Mouse (Mus musculus): ENCODE results near the gene Kdm4b. TPM values are rescaled to one million over a fixed set of nuclear protein-coding genes. Genes with fewer than 3 reads are reported as not detected.

Kdm4b gene
- total and polyA plus RNA-seq, 3 experiments = 9.1 to 27.5 TPM; not detected in 1

- TF ChIP-seq USF1 (IDR thresholded peaks at IDR 0.05; ENCODE audit: low read depth, low read length) (peak; percentile 71), GATA1 (IDR thresholded peaks at IDR 0.05; ENCODE audit: low read depth, low read length) (no peak), CHD2 (IDR thresholded peaks at IDR 0.05; ENCODE audit: low read length) (no peak), NELFE (IDR thresholded peaks at IDR 0.05; ENCODE audit: low read depth, low read length) (no peak)
These were observed 31.3 kb downstream of the Kdm4b start (continued) for GRCm38 (mm10) chr17:56356921-56357885.

DNA sequence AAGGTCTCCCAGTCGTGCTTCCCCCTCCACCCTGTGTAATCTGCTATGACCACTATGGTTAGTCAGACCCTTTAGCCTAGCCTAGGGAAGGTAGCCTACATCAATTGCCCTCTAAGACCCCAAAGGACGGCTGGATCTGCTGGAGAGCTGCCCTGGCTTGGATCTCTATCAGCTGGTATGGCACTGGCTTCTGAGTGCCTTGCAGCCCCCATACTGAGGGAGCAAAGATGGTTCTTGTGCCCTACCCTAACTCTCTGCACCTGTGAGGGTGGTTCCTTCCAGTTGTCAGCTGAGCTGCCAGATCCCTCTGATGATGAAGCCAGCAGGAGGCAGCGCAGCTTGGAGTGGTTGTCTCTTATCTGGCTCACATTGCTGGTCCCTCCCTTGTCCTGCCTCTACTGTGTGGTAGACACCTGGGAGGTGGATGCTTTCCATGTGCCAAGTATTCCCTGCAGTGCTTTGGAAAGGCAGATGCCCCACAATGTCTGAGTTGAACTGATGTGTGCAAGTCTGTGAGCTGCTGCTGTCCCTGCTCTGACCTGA lies 33.4 kb downstream of the Kdm4b start:
- TF ChIP-seq SMC3 (IDR thresholded peaks at IDR 0.05; ENCODE audit: low read depth, low read length) (peak; percentile 36), CHD2 (IDR thresholded peaks at IDR 0.05; ENCODE audit: low read length) (no peak), CTCF (IDR thresholded peaks at IDR 0.05 in 2 of 3, conservative IDR thresholded peaks at IDR 0.05 in 1 of 3; ENCODE audit: control insufficient read depth in 1 of 3, insufficient read depth in 1 of 3, low read depth in 2 of 3, low read length in 3 of 3, poor library complexity in 1 of 3, severe bottlenecking in 1 of 3) (peak in 2 of 3 experiments; percentile 34; a peak in 3 of 6 replicates)
- Histone ChIP-seq H3K79me2 (ENCODE audit: control insufficient read depth, insufficient read depth, low read length, poor library complexity) (no peaks in the 10 kb centered on the region), H3K27ac (ENCODE audit: control insufficient read depth, low read depth, low read length) (no peak overlapping the region), H3K9ac (ENCODE audit: control insufficient read depth, low read depth, low read length, poor library complexity, severe bottlenecking) (no peak overlapping the region), H3K4me3 (ENCODE audit: control insufficient read depth in 1 of 2, insufficient read depth in 1 of 2, low read depth in 2 of 2, low read length in 2 of 2) (no peak overlapping the region), H3K36me3 (ENCODE audit: control insufficient read depth in 1 of 2, insufficient read depth in 2 of 2, low read length in 2 of 2) (no peaks in the 10 kb centered on the region), H3K9me3 (replicated peaks; ENCODE audit: insufficient read depth, low read length) (no peaks in the 10 kb centered on the region), H3K4me1 (ENCODE audit: control insufficient read depth in 1 of 2, insufficient read depth in 2 of 2, low read length in 2 of 2) (no peaks in the 10 kb centered on the region), H3K27me3 (ENCODE audit: control insufficient read depth in 1 of 2, insufficient read depth in 2 of 2, low read length in 2 of 2) (no peaks in the 10 kb centered on the region)
- no peak for DNase-seq (ENCODE audit: low read depth, low spot score)

DNA sequence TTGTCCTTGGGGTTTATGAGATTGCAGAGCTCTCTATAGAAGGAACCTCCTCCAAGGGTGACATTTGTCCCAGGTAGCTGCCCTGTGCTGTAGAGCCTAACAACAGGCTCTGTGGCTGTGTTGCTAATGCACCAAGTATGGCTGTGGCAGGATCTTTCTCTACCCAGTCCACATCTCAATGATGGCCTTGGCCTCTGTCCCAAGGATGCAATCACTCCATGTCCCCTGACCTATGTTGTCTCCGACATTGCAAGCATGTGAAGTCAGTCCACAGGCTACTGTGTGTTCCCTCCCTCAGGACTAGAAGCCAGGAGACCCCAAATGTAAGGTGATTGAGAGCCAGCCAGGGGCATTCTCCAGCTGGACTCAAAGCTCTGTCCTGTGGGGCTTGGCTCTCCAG lies 34.0 kb downstream of the Kdm4b start:
- Histone ChIP-seq H3K27me3 (ENCODE audit: control insufficient read depth in 1 of 2, insufficient read depth in 2 of 2, low read length in 2 of 2) (no peaks in the 10 kb centered on the region), H3K27ac (ENCODE audit: control insufficient read depth, low read depth, low read length) (no peak overlapping the region), H3K9me3 (replicated peaks; ENCODE audit: insufficient read depth, low read length) (no peaks in the 10 kb centered on the region), H3K4me1 (ENCODE audit: control insufficient read depth in 1 of 2, insufficient read depth in 2 of 2, low read length in 2 of 2) (no peaks in the 10 kb centered on the region), H3K4me3 (ENCODE audit: control insufficient read depth in 1 of 2, insufficient read depth in 1 of 2, low read depth in 2 of 2, low read length in 2 of 2) (no peak overlapping the region), H3K36me3 (ENCODE audit: control insufficient read depth in 1 of 2, insufficient read depth in 2 of 2, low read length in 2 of 2) (no peaks in the 10 kb centered on the region), H3K9ac (ENCODE audit: control insufficient read depth, low read depth, low read length, poor library complexity, severe bottlenecking) (no peak overlapping the region), H3K79me2 (ENCODE audit: control insufficient read depth, insufficient read depth, low read length, poor library complexity) (no peaks in the 10 kb centered on the region)
- TF ChIP-seq ZC3H11A (IDR thresholded peaks at IDR 0.05; ENCODE audit: low read depth, low read length) (no peak), MAZ (IDR thresholded peaks at IDR 0.05; ENCODE audit: low read depth, low read length) (no peak), RCOR1 (IDR thresholded peaks at IDR 0.05; ENCODE audit: low read depth, low read length) (no peak), TCF12 (IDR thresholded peaks at IDR 0.05; ENCODE audit: low read depth, low read length) (no peak)
- DNase-seq (ENCODE audit: low read depth, low spot score) = no peak

DNA sequence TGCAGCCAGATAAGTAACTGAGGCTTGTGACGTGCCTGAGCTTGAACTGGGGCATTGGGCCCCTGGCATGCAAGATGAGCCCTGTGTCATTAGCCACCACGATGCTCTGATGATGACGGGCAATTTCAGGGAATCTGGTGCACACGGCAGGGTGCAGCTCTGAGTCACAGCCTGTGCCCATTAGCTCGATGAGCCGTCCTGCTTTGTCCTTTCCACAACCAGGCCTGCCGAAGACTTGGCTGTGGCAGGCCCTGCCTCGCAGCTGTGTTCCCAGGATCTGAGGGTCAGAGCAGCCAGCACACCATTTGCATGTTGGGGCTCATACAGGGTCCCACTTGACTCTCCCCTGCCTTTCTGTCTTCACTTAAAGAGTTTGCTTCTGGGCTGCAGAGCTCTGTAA lies 34.6 kb downstream of the Kdm4b start:
- H3K4me1 ChIP-seq (ENCODE audit: control insufficient read depth in 1 of 2, insufficient read depth in 2 of 2, low read length in 2 of 2) = no peaks in the 10 kb centered on the region
- H3K36me3 ChIP-seq (ENCODE audit: control insufficient read depth in 1 of 2, insufficient read depth in 2 of 2, low read length in 2 of 2) = no peaks in the 10 kb centered on the region
- DNase-seq (ENCODE audit: low read depth, low spot score) = no peak
- no peaks in the 10 kb centered on the region for H3K27me3 ChIP-seq (ENCODE audit: control insufficient read depth in 1 of 2, insufficient read depth in 2 of 2, low read length in 2 of 2)
- H3K9me3 ChIP-seq (replicated peaks; ENCODE audit: insufficient read depth, low read length) = no peaks in the 10 kb centered on the region
- no peak for TF ChIP-seq SMC3 (IDR thresholded peaks at IDR 0.05; ENCODE audit: low read depth, low read length)
- no peak for TF ChIP-seq SIN3A (IDR thresholded peaks at IDR 0.05; ENCODE audit: low read length)
- TF ChIP-seq GATA1 (IDR thresholded peaks at IDR 0.05; ENCODE audit: low read depth, low read length) = no peak
- TF ChIP-seq MAFK (IDR thresholded peaks at IDR 0.05; ENCODE audit: borderline replicate concordance, low read depth, low read length) = no peak
- no peak for TF ChIP-seq MYB (IDR thresholded peaks at IDR 0.05; ENCODE audit: low read depth, low read length)
- no peak for TF ChIP-seq POLR2A (IDR thresholded peaks at IDR 0.05; ENCODE audit: control insufficient read depth in 1 of 2, insufficient read depth in 1 of 2, low read depth in 1 of 2, low read length in 2 of 2, poor library complexity in 1 of 2)
- no peak for TF ChIP-seq POLR2AphosphoS5 (IDR thresholded peaks at IDR 0.05; ENCODE audit: borderline replicate concordance, low read depth, low read length)
- no peak for TF ChIP-seq BHLHE40 (IDR thresholded peaks at IDR 0.05; ENCODE audit: borderline replicate concordance, low read depth, low read length)
- no peak for TF ChIP-seq ZC3H11A (IDR thresholded peaks at IDR 0.05; ENCODE audit: low read depth, low read length)
- no peak for TF ChIP-seq GABPA (IDR thresholded peaks at IDR 0.05; ENCODE audit: low read depth, low read length)
- H3K4me3 ChIP-seq (ENCODE audit: control insufficient read depth in 1 of 2, insufficient read depth in 1 of 2, low read depth in 2 of 2, low read length in 2 of 2) = no peak overlapping the region
- H3K79me2 ChIP-seq (ENCODE audit: control insufficient read depth, insufficient read depth, low read length, poor library complexity) = no peaks in the 10 kb centered on the region
- H3K9ac ChIP-seq (ENCODE audit: control insufficient read depth, low read depth, low read length, poor library complexity, severe bottlenecking) = no peak overlapping the region
- H3K27ac ChIP-seq (ENCODE audit: control insufficient read depth, low read depth, low read length) = no peak overlapping the region

Data from MEL (cell line).